Mouse (Mus musculus) lung, embryonic 14.5 days (tissue): ENCODE measurements around the gene Acaa1b. TPM values are rescaled to one million over a fixed set of nuclear protein-coding genes. Genes with fewer than 3 reads are reported as not detected.

Source experiments
- ATAC-seq: fragments of 200-750 bp; cut with Nextera tagmentation; 2 replicates; pipeline ENCODE4 v1.8.0; 2017; ENCODE audit warnings: mild to moderate bottlenecking, moderate TSS enrichment, moderate library complexity; ENCODE audit not compliant: insufficient read depth
- DNase-seq: peaks from one replicate; pipeline ENCODE4 v3.0.0-alpha.2; 2015
- H3K27ac ChIP-seq: fragments of 300-500 bp; sonication (generic); 2 replicates; pipeline ENCODE4 v1.5.1; 2014; ENCODE audit warnings: low read depth, mild to moderate bottlenecking, moderate library complexity
- H3K27me3 ChIP-seq: fragments of 300-500 bp; sonication (generic); 2 replicates; pipeline ENCODE4 v1.6.1; 2014; ENCODE audit warnings: low read length, control low read depth; ENCODE audit not compliant: insufficient read depth
- H3K36me3 ChIP-seq: fragments of 300-500 bp; sonication (generic); 2 replicates; pipeline ENCODE4 v1.6.1; 2014; ENCODE audit warnings: control low read depth; ENCODE audit not compliant: insufficient read depth
- H3K4me1 ChIP-seq: fragments of 300-500 bp; sonication (generic); 2 replicates; pipeline ENCODE4 v1.6.1; 2014; ENCODE audit warnings: antibody characterized with exemption, control low read depth; ENCODE audit not compliant: insufficient read depth
- H3K4me2 ChIP-seq: fragments of 300-500 bp; sonication (generic); 2 replicates; pipeline ENCODE4 v1.6.1; 2014; ENCODE audit warnings: mild to moderate bottlenecking
- H3K4me3 ChIP-seq: fragments of 300-500 bp; sonication (generic); 2 replicates; pipeline ENCODE4 v1.5.1; 2014; ENCODE audit warnings: low read depth, low read length
- H3K9ac ChIP-seq: fragments of 300-500 bp; sonication (generic); 2 replicates; pipeline ENCODE4 v1.6.1; 2014
- H3K9me3 ChIP-seq: fragments of 300-500 bp; sonication (generic); 2 replicates; pipeline ENCODE4 v1.6.1; 2016; ENCODE audit warnings: low read depth, low read length, control low read depth
- CTCF ChIP-seq: IDR thresholded peaks from 2 replicates; pipeline ENCODE4 v1.5.1; 2016; ENCODE audit warnings: antibody characterized with exemption, low read depth
- WGBS: fragments of 180-500 bp; shearing (Covaris S2); extraction: QIAGEN DNeasy Blood & Tissue Kit; methylation state at CpG from one replicate; pipeline ENCODE4 v1.1.7; 2014; 5-methylcytosine and 5-hydroxymethylcytosine counted together
- polyA plus RNA-seq: library from polyadenylated mRNA; unstranded; fragments of >200 nt; fragmentation: Nextera tagmentation; extraction: Ambion mirVana; gene quantifications from 2 replicates; pipeline ENCODE4 v1.2.1, GENCODE M21; 2014

Gene Acaa1b
- polyA plus RNA-seq, 1 experiment from 2014 or later = 0.92 TPM

DNA sequence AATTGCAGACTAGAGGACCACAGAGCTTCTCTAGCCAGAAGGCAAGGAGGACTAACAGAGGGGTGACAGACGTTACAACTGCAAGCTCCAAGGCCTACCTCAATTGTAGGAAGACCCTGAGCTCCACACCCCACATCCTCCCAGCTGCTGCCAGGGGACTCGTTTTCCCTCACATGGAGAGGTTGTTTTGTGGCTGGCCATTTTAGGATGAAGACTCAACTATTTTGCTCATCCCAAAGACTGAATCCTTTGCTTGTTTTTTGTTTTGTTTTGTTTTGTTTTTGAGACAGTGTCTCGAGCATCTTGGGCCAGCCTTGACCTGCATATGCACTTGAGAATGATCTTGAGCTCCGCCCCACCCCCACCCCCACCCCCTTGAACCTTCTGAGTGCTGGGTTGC, 2.0 kb upstream of the Acaa1b start, which contains the start of gene Gm47289:
Gm47289 (plus strand) TSS at position 301 of the 400 bp plus-strand sequence.
- WGBS = 44% methylated on average over 4 of the region's 4 CpGs
- Histone ChIP-seq H3K36me3 (no peaks in the 10 kb centered on the region), H3K27ac (no peak within 1 kb of the TSS), H3K4me2 (no peak within 1 kb of the TSS), H3K4me3 (no peak within 1 kb of the TSS), H3K9ac (no peak within 1 kb of the TSS), H3K27me3 (peaks cover 4% of the 10 kb centered on the region; the same call in 1 of the 2 replicates), H3K4me1 (no peaks in the 10 kb centered on the region), H3K9me3 (no peaks in the 10 kb centered on the region)
- DNase-seq = no peak
- no peak for ATAC-seq
- TF ChIP-seq CTCF = no peak

DNA sequence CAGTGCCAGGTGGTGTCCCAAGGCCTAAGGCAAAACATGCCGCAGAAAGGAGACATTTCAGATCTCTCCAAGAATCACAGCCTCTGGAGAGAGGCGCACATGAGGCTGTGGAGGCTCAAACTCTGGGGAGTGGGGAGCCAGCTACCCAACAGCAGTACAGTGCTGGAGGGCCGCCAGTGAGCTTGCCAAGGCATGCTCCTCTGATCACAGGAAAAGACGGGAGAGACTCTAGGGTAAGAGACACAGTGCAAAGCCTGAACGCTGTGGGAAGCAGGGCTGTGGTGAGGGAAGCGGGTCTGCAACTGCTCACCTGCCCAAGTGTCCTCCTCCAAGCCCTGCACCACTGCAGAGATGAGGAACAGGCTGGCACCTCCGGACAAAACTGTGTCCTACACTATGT, 1.1 kb downstream of the Acaa1b start:
- H3K4me3 ChIP-seq = no peak overlapping the region
- WGBS = 41% methylated on average over 7 of the region's 7 CpGs
- H3K36me3 ChIP-seq = no peaks in the 10 kb centered on the region
- TF ChIP-seq CTCF = no peak
- no peak overlapping the region for H3K27ac ChIP-seq
- H3K4me1 ChIP-seq = no peaks in the 10 kb centered on the region
- no peak overlapping the region for H3K4me2 ChIP-seq
- no peak overlapping the region for H3K9ac ChIP-seq
- H3K27me3 ChIP-seq = peaks cover 4% of the 10 kb centered on the region; the same call in 1 of the 2 replicates
- ATAC-seq = no peak; the same call in 1 of the 2 replicates
- H3K9me3 ChIP-seq = no peaks in the 10 kb centered on the region
- peak; percentile 7 for DNase-seq

DNA sequence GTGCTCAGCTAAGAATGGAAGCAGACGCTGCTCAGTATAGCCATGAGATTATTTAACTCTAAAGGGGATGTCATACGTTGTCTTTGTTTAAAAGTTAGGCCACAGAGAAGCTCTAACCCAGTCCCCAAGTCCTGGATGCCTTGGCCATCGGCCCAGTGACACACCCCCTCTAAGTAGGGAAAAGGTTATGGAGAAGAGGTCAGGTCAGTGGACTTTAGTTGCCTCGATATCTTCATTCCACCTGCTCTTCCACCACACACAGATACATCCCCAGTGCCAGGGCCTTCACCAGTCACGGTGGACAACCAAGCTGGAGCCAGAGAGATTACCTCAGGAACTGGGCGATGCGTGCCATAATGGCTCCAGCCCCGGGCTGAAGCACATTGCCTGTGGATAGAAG, 1.5 kb downstream of the Acaa1b start:
- Histone ChIP-seq H3K36me3 (no peaks in the 10 kb centered on the region), H3K9me3 (no peaks in the 10 kb centered on the region), H3K27me3 (peaks cover 4% of the 10 kb centered on the region; the same call in 1 of the 2 replicates), H3K4me1 (no peaks in the 10 kb centered on the region), H3K4me3 (no peak overlapping the region), H3K27ac (no peak overlapping the region), H3K4me2 (no peak overlapping the region), H3K9ac (no peak overlapping the region)
- ATAC-seq (no peak), DNase-seq (no peak)
- 69% methylated on average over 8 of the region's 8 CpGs for WGBS
- TF ChIP-seq CTCF = no peak

- Histone ChIP-seq H3K4me3 (no peak overlapping the region), H3K4me2 (no peak overlapping the region), H3K36me3 (no peaks in the 10 kb centered on the region), H3K27ac (no peak overlapping the region), H3K9ac (no peak overlapping the region), H3K4me1 (no peaks in the 10 kb centered on the region), H3K27me3 (peaks cover 4% of the 10 kb centered on the region; the same call in 1 of the 2 replicates), H3K9me3 (no peaks in the 10 kb centered on the region)
- TF ChIP-seq CTCF = no peak
- 46% methylated on average over 2 of the region's 2 CpGs for WGBS
- no peak for ATAC-seq
- DNase-seq = no peak
Observed at GRCm38 (mm10) chr9:119151751-119152150, 5.1 kb downstream of the Acaa1b start.

DNA sequence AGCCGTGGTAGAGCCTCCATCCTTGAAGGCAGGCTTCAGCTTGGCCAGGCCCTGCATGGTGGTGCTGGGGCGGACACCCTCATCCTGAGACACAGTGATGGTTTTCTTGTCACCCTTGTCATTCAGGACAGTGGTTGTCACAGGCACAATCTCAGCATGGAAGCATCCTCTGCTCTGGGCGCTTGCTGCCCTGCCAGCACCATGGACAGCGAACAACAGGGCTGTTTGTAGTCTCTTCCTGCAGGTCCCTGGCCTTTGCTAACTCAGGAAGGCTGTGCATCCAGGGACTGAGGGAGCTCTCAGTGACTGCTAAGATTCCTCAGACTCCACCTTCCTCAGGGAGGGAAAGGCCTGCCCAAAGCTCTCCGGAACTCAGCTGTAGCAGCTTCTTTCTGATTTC, 7.3 kb downstream of the Acaa1b start:
- 19% methylated on average over 5 of the region's 5 CpGs for WGBS
- Histone ChIP-seq H3K4me2 (no peak overlapping the region), H3K4me1 (no peaks in the 10 kb centered on the region), H3K27ac (no peak overlapping the region), H3K9me3 (no peaks in the 10 kb centered on the region), H3K27me3 (no peaks in the 10 kb centered on the region), H3K9ac (no peak overlapping the region), H3K36me3 (no peaks in the 10 kb centered on the region), H3K4me3 (no peak overlapping the region)
- peak; percentile 90 for DNase-seq
- TF ChIP-seq CTCF = no peak
- ATAC-seq = peak; percentile 58

GRCm38 (mm10) chr9:119146098-119146770, 10.7 kb downstream of the Acaa1b start:
- Histone ChIP-seq H3K4me2 (no peak overlapping the region), H3K4me3 (no peak overlapping the region), H3K9ac (no peak overlapping the region), H3K9me3 (no peaks in the 10 kb centered on the region), H3K27me3 (no peaks in the 10 kb centered on the region), H3K4me1 (no peaks in the 10 kb centered on the region), H3K27ac (no peak overlapping the region), H3K36me3 (no peaks in the 10 kb centered on the region)
- TF ChIP-seq CTCF = no peak
- ATAC-seq = no peak
- DNase-seq = no peak
- whole genome bisulfite sequencing = 58% methylated on average over 13 of the region's 13 CpGs

GRCm38 (mm10) chr9:119145638-119146037, 11.3 kb downstream of the Acaa1b start:
- ATAC-seq (no peak), DNase-seq (no peak)
- Histone ChIP-seq H3K9me3 (no peaks in the 10 kb centered on the region), H3K27ac (no peak overlapping the region), H3K27me3 (no peaks in the 10 kb centered on the region), H3K36me3 (no peaks in the 10 kb centered on the region), H3K4me3 (no peak overlapping the region), H3K4me2 (no peak overlapping the region), H3K4me1 (no peaks in the 10 kb centered on the region), H3K9ac (no peak overlapping the region)
- TF ChIP-seq CTCF = no peak
- 70% methylated on average over 6 of the region's 6 CpGs for WGBS
